Mouse (Mus musculus) 3134 (cell line): Measurements from ENCODE around the gene Pls3.
"Not testable (repeated sequence)": the region's sequence is repeated elsewhere in the genome, so short reads cannot be mapped to it uniquely, and the experiment has no call there.

Experiments used
- DNase-seq: peaks from one replicate; pipeline ENCODE4 v3.0.0-alpha.2; 2011; ENCODE audit warnings: low spot score; ENCODE audit not compliant: insufficient read length; ENCODE audit errors: extremely low read depth

Gene Pls3

GRCm38 (mm10) chrX:75779796-75780195 is 95.2 kb downstream of the Pls3 start:
- DNase-seq = no peak

GRCm38 (mm10) chrX:75777461-75777860 is 97.5 kb downstream of the Pls3 start:
- DNase-seq = no peak

GRCm38 (mm10) chrX:75764794-75765328 is 110.1 kb downstream of the Pls3 start:
- DNase-seq = no peak

GRCm38 (mm10) chrX:75764135-75764793 is 110.7 kb downstream of the Pls3 start:
- DNase-seq = peak; percentile 65

- not testable (repeated sequence) for DNase-seq
Measured at GRCm38 (mm10) chrX:75759461-75759860, 115.5 kb downstream of the Pls3 start.

- DNase-seq = not testable (repeated sequence)
Measured at GRCm38 (mm10) chrX:75759036-75759435, 115.9 kb downstream of the Pls3 start.

- DNase-seq = not testable (repeated sequence)
Measured at GRCm38 (mm10) chrX:75757966-75758365, 117.0 kb downstream of the Pls3 start.

- DNase-seq = not testable (repeated sequence)
Measured at GRCm38 (mm10) chrX:75754531-75754930, 120.5 kb downstream of the Pls3 start.

GRCm38 (mm10) chrX:75750126-75750725 is 124.8 kb downstream of the Pls3 start:
- not testable (repeated sequence) for DNase-seq

- not testable (repeated sequence) for DNase-seq
Measured at GRCm38 (mm10) chrX:75749312-75749711, 125.7 kb downstream of the Pls3 start.

- DNase-seq = not testable (repeated sequence)
Measured at GRCm38 (mm10) chrX:75744466-75744865, 130.5 kb downstream of the Pls3 start.

- not testable (repeated sequence) for DNase-seq
Measured at GRCm38 (mm10) chrX:75739464-75739863, 135.5 kb downstream of the Pls3 start.
